Mouse (Mus musculus): ENCODE results near the gene Nav1.

The Nav1 gene

GRCm38 (mm10) chr1:135617344-135617743 is 10.2 kb upstream of the Nav1 start:
- no peak for DNase-seq (ENCODE audit: inconsistent ontology term)

- peak; percentile 80 for DNase-seq (ENCODE audit: inconsistent ontology term)
Observed at GRCm38 (mm10) chr1:135615715-135616641, 8.9 kb upstream of the Nav1 start.

- DNase-seq (ENCODE audit: inconsistent ontology term) = no peak
Observed at GRCm38 (mm10) chr1:135609621-135610020, 2.5 kb upstream of the Nav1 start.

GRCm38 (mm10) chr1:135606355-135607015 is 610 bp downstream of the Nav1 start:
- DNase-seq (ENCODE audit: inconsistent ontology term) = no peak

- DNase-seq (ENCODE audit: inconsistent ontology term) = no peak
Observed at GRCm38 (mm10) chr1:135605530-135605929, 1.6 kb downstream of the Nav1 start.

GRCm38 (mm10) chr1:135604361-135605052 is 2.6 kb downstream of the Nav1 start:
- no peak for DNase-seq (ENCODE audit: inconsistent ontology term)

- no peak for DNase-seq (ENCODE audit: inconsistent ontology term)
Observed at GRCm38 (mm10) chr1:135603121-135603870, 3.8 kb downstream of the Nav1 start.

- no peak for DNase-seq (ENCODE audit: inconsistent ontology term)
Observed at GRCm38 (mm10) chr1:135600023-135601005, 6.8 kb downstream of the Nav1 start.

- no peak for DNase-seq (ENCODE audit: inconsistent ontology term)
Observed at GRCm38 (mm10) chr1:135598251-135598879, 8.7 kb downstream of the Nav1 start.

GRCm38 (mm10) chr1:135594279-135594903 is 12.7 kb downstream of the Nav1 start:
- no peak for DNase-seq (ENCODE audit: inconsistent ontology term)

GRCm38 (mm10) chr1:135593560-135594278 is 13.4 kb downstream of the Nav1 start:
- no peak for DNase-seq (ENCODE audit: inconsistent ontology term)

GRCm38 (mm10) chr1:135590776-135591175 is 16.3 kb downstream of the Nav1 start:
- DNase-seq (ENCODE audit: inconsistent ontology term) = no peak

GRCm38 (mm10) chr1:135588973-135589372 is 18.1 kb downstream of the Nav1 start:
- no peak for DNase-seq (ENCODE audit: inconsistent ontology term)

GRCm38 (mm10) chr1:135586903-135587302 is 20.2 kb downstream of the Nav1 start:
- DNase-seq (ENCODE audit: inconsistent ontology term) = no peak

GRCm38 (mm10) chr1:135585573-135585972 is 21.5 kb downstream of the Nav1 start:
- peak; percentile 68 for DNase-seq (ENCODE audit: inconsistent ontology term)

- DNase-seq (ENCODE audit: inconsistent ontology term) = peak; percentile 51
Observed at GRCm38 (mm10) chr1:135584587-135585541, 22.2 kb downstream of the Nav1 start.

GRCm38 (mm10) chr1:135583678-135584515 is 23.2 kb downstream of the Nav1 start:
- DNase-seq (ENCODE audit: inconsistent ontology term) = no peak

All from Muller cell, postnatal 12 days (primary cell).